Mouse (Mus musculus): ENCODE measurements at regions not wholly inside any gene's neighbourhood (a gene's known extent, or its start where the extent isn't known, plus 50 kb on each side); places are given as distances from the start of the nearest gene placed in this dataset.

DNA sequence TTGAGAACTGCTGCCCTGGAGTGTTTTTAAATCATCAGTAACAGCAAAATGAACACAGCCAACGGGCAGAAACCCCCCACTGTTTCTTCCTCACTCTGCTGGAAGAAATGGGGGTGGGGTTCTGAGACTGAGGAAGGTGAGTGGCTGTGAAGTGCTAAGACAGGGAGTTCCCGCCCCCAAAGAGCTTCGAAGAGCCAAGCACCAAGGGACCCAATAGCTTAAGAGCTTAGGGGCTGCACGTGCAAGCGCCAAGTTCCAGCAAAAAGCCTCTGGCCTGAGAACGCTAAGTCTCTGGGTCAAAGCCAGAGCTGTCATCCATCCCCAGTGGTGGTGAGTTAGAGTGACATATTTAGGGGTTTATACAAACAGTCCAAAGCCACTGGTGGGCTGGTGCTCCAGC is 55.1 kb upstream of the Pcbd1 start:
- dilution Hi-C loops (cut with MboI; ENCODE audit: extremely low pct_ligation_motif_present, extremely low pct_unique_long_range_greater_than_20kb, low sequenced_read_pairs) (no loop called here), in situ Hi-C loops (cut with MboI; ENCODE audit: low pct_ligation_motif_present, low pct_unique_long_range_greater_than_20kb, low sequenced_read_pairs) (no loop called here)
- TF ChIP-seq ZKSCAN1 (IDR thresholded peaks at IDR 0.05; ENCODE audit: borderline replicate concordance, low read depth, low read length) (no peak), NRF1 (IDR thresholded peaks at IDR 0.05; ENCODE audit: low read depth, low read length) (no peak), PAX5 (IDR thresholded peaks at IDR 0.05; ENCODE audit: low read length) (no peak), BHLHE40 (IDR thresholded peaks at IDR 0.05; ENCODE audit: low read depth, low read length) (no peak), E2F4 (IDR thresholded peaks at IDR 0.05; ENCODE audit: insufficient replicate concordance, low read depth, low read length) (no peak), MAX (IDR thresholded peaks at IDR 0.05; ENCODE audit: low read length) (no peak), USF1 (IDR thresholded peaks at IDR 0.05; ENCODE audit: low read depth, low read length) (no peak), HCFC1 (IDR thresholded peaks at IDR 0.05; ENCODE audit: low read depth, low read length) (no peak), TBP (conservative IDR thresholded peaks at IDR 0.05; ENCODE audit: low read depth, low read length) (no peak), POLR2A (IDR thresholded peaks at IDR 0.05; ENCODE audit: low read depth, low read length) (no peak), ETS1 (conservative IDR thresholded peaks at IDR 0.05; ENCODE audit: low read depth, low read length) (no peak), UBTF (IDR thresholded peaks at IDR 0.05; ENCODE audit: low read depth, low read length) (no peak), NELFE (IDR thresholded peaks at IDR 0.05; ENCODE audit: low read depth, low read length) (no peak), ZNF384 (IDR thresholded peaks at IDR 0.05; ENCODE audit: low read depth, low read length) (no peak), CTCF (conservative IDR thresholded peaks at IDR 0.05 in 1 of 2, IDR thresholded peaks at IDR 0.05 in 1 of 2; ENCODE audit: low read depth in 2 of 2, low read length in 2 of 2) (no peak), MAZ (IDR thresholded peaks at IDR 0.05; ENCODE audit: low read depth, low read length) (no peak), ZC3H11A (IDR thresholded peaks at IDR 0.05; ENCODE audit: low read depth, low read length) (no peak)

DNA sequence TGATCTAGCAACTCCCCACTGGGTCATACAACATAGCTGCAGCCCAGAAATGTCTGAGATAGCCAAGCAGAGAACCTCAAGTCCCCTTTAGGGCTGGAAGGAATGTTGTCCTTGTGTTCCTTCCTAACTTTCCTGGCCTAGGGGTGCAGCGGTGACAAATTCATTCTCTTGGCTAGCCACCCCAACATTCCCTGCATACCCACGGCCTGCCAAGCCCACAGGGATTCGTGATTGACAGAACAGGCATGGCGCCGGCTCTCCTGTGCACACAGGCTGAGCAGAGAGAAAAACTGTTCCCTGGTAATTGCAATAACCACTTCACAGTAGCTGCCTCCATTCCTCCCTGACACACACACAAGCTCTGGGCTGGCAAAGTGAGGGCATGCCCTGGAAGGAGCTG is 60.5 kb upstream of the Pcbd1 start:
- in situ Hi-C loops (cut with MboI; ENCODE audit: low pct_ligation_motif_present, low pct_unique_long_range_greater_than_20kb, low sequenced_read_pairs) (no loop called here), dilution Hi-C loops (cut with MboI; ENCODE audit: extremely low pct_ligation_motif_present, extremely low pct_unique_long_range_greater_than_20kb, low sequenced_read_pairs) (no loop called here)
- Histone ChIP-seq H3K4me1 (ENCODE audit: control insufficient read depth in 1 of 2, insufficient read depth in 2 of 2) (no peaks in the 10 kb centered on the region), H3K36me3 (replicated peaks in 1 of 2; ENCODE audit: control insufficient read depth in 1 of 2, insufficient read depth in 1 of 2, low read length in 1 of 2) (no peaks in the 10 kb centered on the region), H3K9ac (ENCODE audit: insufficient read depth, low read depth) (no peak overlapping the region), H3K4me2 (ENCODE audit: insufficient read depth, low read depth, poor library complexity, severe bottlenecking) (no peak overlapping the region), H3K27me3 (replicated peaks) (peaks cover 86% of the 10 kb centered on the region), H3K4me3 (replicated peaks in 1 of 3; ENCODE audit: low read depth in 2 of 3, low read length in 2 of 3, poor library complexity in 1 of 3) (no peak overlapping the region), H3K9me3 (replicated peaks; ENCODE audit: low read length) (no peaks in the 10 kb centered on the region), H3K27ac (ENCODE audit: insufficient read depth, low read depth) (no peak overlapping the region), H3K79me2 (replicated peaks; ENCODE audit: control insufficient read depth, extremely low read depth, insufficient read depth, poor library complexity, severe bottlenecking) (no peaks in the 10 kb centered on the region)
- DNase-seq (ENCODE audit: extremely low read depth), result no peak
- TF ChIP-seq MAFK (IDR thresholded peaks at IDR 0.05; ENCODE audit: insufficient replicate concordance, low read length) (no peak), NELFE (IDR thresholded peaks at IDR 0.05; ENCODE audit: low read depth, low read length) (no peak), RAD21 (IDR thresholded peaks at IDR 0.05; ENCODE audit: low read depth, low read length) (no peak), CTCF (conservative IDR thresholded peaks at IDR 0.05 in 1 of 2, IDR thresholded peaks at IDR 0.05 in 1 of 2; ENCODE audit: low read depth in 2 of 2, low read length in 2 of 2) (no peak), EP300 (IDR thresholded peaks at IDR 0.05; ENCODE audit: low read length) (no peak), PAX5 (IDR thresholded peaks at IDR 0.05; ENCODE audit: low read length) (no peak), SIN3A (IDR thresholded peaks at IDR 0.05; ENCODE audit: low read length) (no peak), USF2 (conservative IDR thresholded peaks at IDR 0.05; ENCODE audit: low read depth, low read length) (no peak), NRF1 (IDR thresholded peaks at IDR 0.05; ENCODE audit: low read depth, low read length) (no peak), ELF1 (IDR thresholded peaks at IDR 0.05; ENCODE audit: low read depth, low read length) (no peak)

More for the DNA sequence above, 55.1 kb upstream of the Pcbd1 start:
- Histone ChIP-seq H3K27ac (ENCODE audit: insufficient read depth, low read depth) (no peak overlapping the region), H3K27me3 (replicated peaks) (peaks cover 88% of the 10 kb centered on the region), H3K36me3 (replicated peaks in 1 of 2; ENCODE audit: control insufficient read depth in 1 of 2, insufficient read depth in 1 of 2, low read length in 1 of 2) (no peaks in the 10 kb centered on the region), H3K79me2 (replicated peaks; ENCODE audit: control insufficient read depth, extremely low read depth, insufficient read depth, poor library complexity, severe bottlenecking) (no peaks in the 10 kb centered on the region), H3K9me3 (replicated peaks; ENCODE audit: low read length) (no peaks in the 10 kb centered on the region), H3K4me2 (ENCODE audit: insufficient read depth, low read depth, poor library complexity, severe bottlenecking) (no peak overlapping the region), H3K9ac (ENCODE audit: insufficient read depth, low read depth) (no peak overlapping the region), H3K4me3 (replicated peaks in 1 of 3; ENCODE audit: low read depth in 2 of 3, low read length in 2 of 3, poor library complexity in 1 of 3) (no peak overlapping the region), H3K4me1 (ENCODE audit: control insufficient read depth in 1 of 2, insufficient read depth in 2 of 2) (no peaks in the 10 kb centered on the region)
- DNase-seq (ENCODE audit: extremely low read depth), result no peak

All from CH12.LX (cell line).